Comparison of ENCODE assay signal across 8 mouse cellular contexts in the genomic region with DNA sequence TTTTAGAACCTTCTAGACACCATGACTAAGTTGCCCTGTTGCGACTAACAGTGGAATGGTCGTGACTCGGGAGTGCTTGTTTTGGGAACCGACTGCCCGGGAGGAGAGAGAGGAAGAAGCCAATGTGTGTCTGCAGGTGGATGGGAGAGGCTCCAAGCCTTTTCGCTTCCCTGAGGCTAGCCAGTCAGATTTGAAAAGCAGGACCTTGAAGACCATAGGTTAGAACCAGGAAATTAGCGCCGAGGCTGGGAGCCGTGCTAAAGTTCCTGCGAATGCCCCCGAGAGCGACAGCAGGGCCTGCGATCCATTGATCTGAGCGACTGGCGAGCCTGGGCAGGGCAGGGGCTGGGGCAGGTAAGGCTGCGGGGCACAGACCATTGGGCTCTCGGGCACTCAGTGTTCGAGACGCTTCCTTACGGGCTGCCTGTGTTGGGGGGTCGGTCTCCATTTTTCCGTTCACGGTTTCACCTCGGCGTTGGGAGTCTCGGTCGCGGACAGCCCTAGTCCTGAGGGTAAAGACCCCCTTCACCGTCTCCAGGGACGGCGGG. TPM values are rescaled to one million over a fixed set of nuclear protein-coding genes. Genes with fewer than 3 reads are reported as not detected.
DNase-seq lines count a peak whose midpoint lies in the region; ATAC-seq and TF ChIP-seq lines count a peak whose summit lies in the region.

Gene Jarid2, plus strand, starts transcription at position 51 of the 548 bp plus-strand sequence.

- H3K4me3 ChIP-seq in embryonic facial prominence, embryonic 12.5 days = peak within 1 kb of the TSS; percentile 52
- peak within 1 kb of the TSS; percentile 82 for H3K4me3 ChIP-seq in heart, embryonic 10.5 days
- H3K4me3 ChIP-seq in kidney, embryonic 14.5 days (ENCODE audit: low read length) = peak within 1 kb of the TSS; percentile 60
- peak within 1 kb of the TSS; percentile 70 for H3K4me3 ChIP-seq in liver, adult 2 months (ENCODE audit: insufficient read depth, low read depth, low read length)
- peak within 1 kb of the TSS; percentile 73 for H3K4me3 ChIP-seq in stomach, postnatal 0 days (ENCODE audit: low read depth, low read length)

- no peak for TF ChIP-seq POLR2A in liver, adult 2 months (IDR thresholded peaks at IDR 0.05; ENCODE audit: extremely low read depth, insufficient read depth, low read length)

- H3K27ac ChIP-seq in embryonic facial prominence, embryonic 12.5 days = peak within 1 kb of the TSS; percentile 81
- peak within 1 kb of the TSS; percentile 99 for H3K27ac ChIP-seq in heart, embryonic 10.5 days
- peak within 1 kb of the TSS; percentile 84 for H3K27ac ChIP-seq in kidney, embryonic 14.5 days (ENCODE audit: low read depth, low read length)
- H3K27ac ChIP-seq in liver, adult 2 months (replicated peaks; ENCODE audit: insufficient read depth, low read depth, low read length) = peak within 1 kb of the TSS; percentile 57
- H3K27ac ChIP-seq in stomach, postnatal 0 days (replicated peaks) = peak within 1 kb of the TSS; percentile 92

- DNase-seq in 416B (ENCODE audit: low read depth) = peak; percentile 62
- peak; percentile 38 to 43 for DNase-seq in adrenal gland, adult 18-20 months (ENCODE audit: low spot score in 2 of 2)
- peak; percentile 82 for DNase-seq in heart, embryonic 10.5 days (ENCODE audit: low spot score)
- peak; percentile 45 for DNase-seq in liver, adult 2 months (ENCODE audit: extremely low read depth, low read depth, low spot score)
- peak; percentile 48 for DNase-seq in naive thymus-derived CD4-positive, alpha-beta T cell, adult 2 months (ENCODE audit: low read depth)
- DNase-seq in stomach, postnatal 0 days (ENCODE audit: low spot score) = peak; percentile 67

- no peak for TF ChIP-seq CTCF in liver, adult 2 months (IDR thresholded peaks at IDR 0.05; ENCODE audit: low read depth, low read length)
- no peak for TF ChIP-seq CTCF in stomach, postnatal 0 days (IDR thresholded peaks at IDR 0.05; ENCODE audit: low read depth)

- peak within 1 kb of the TSS; percentile 88 for H3K9ac ChIP-seq in embryonic facial prominence, embryonic 12.5 days
- H3K9ac ChIP-seq in kidney, embryonic 14.5 days (ENCODE audit: low read depth, low read length) = peak within 1 kb of the TSS; percentile 94
- H3K9ac ChIP-seq in liver, adult 2 months (ENCODE audit: low read depth, low read length) = peak within 1 kb of the TSS; percentile 84
- peak within 1 kb of the TSS; percentile 86 for H3K9ac ChIP-seq in stomach, postnatal 0 days (ENCODE audit: low read length)

- no peaks in the 10 kb centered on the region for H3K27me3 ChIP-seq in embryonic facial prominence, embryonic 12.5 days
- no peaks in the 10 kb centered on the region for H3K27me3 ChIP-seq in heart, embryonic 10.5 days (ENCODE audit: insufficient read depth, poor library complexity, severe bottlenecking)
- H3K27me3 ChIP-seq in kidney, embryonic 14.5 days (ENCODE audit: control insufficient read depth, insufficient read depth, low read length) = no peaks in the 10 kb centered on the region
- no peaks in the 10 kb centered on the region for H3K27me3 ChIP-seq in liver, adult 2 months (ENCODE audit: control insufficient read depth, insufficient read depth, low read length)
- H3K27me3 ChIP-seq in stomach, postnatal 0 days (ENCODE audit: control insufficient read depth, insufficient read depth, low read length) = no peaks in the 10 kb centered on the region

- H3K4me2 ChIP-seq in embryonic facial prominence, embryonic 12.5 days (replicated peaks) = peak within 1 kb of the TSS; percentile 91
- peak within 1 kb of the TSS; percentile 94 for H3K4me2 ChIP-seq in kidney, embryonic 14.5 days (replicated peaks; ENCODE audit: low read depth, low read length)
- H3K4me2 ChIP-seq in stomach, postnatal 0 days (replicated peaks; ENCODE audit: low read depth) = peak within 1 kb of the TSS; percentile 95

- no peaks in the 10 kb centered on the region for H3K36me3 ChIP-seq in embryonic facial prominence, embryonic 12.5 days
- no peaks in the 10 kb centered on the region for H3K36me3 ChIP-seq in heart, embryonic 10.5 days
- H3K36me3 ChIP-seq in kidney, embryonic 14.5 days (ENCODE audit: control insufficient read depth, insufficient read depth, low read length) = no peaks in the 10 kb centered on the region
- no peaks in the 10 kb centered on the region for H3K36me3 ChIP-seq in liver, adult 2 months (ENCODE audit: control insufficient read depth, insufficient read depth, low read length)
- no peaks in the 10 kb centered on the region for H3K36me3 ChIP-seq in stomach, postnatal 0 days (ENCODE audit: control insufficient read depth, insufficient read depth, low read length)

- peaks cover 12% of the 10 kb centered on the region; the same call in 1 of the 2 replicates for H3K4me1 ChIP-seq in embryonic facial prominence, embryonic 12.5 days
- H3K4me1 ChIP-seq in heart, embryonic 10.5 days = peaks cover 15% of the 10 kb centered on the region
- H3K4me1 ChIP-seq in kidney, embryonic 14.5 days (ENCODE audit: control insufficient read depth, insufficient read depth, low read length) = peaks cover 11% of the 10 kb centered on the region; the same call in 1 of the 2 replicates
- peaks cover 2% of the 10 kb centered on the region; the same call in 1 of the 2 replicates for H3K4me1 ChIP-seq in liver, adult 2 months (ENCODE audit: control insufficient read depth, insufficient read depth, low read length)
- 0 out of 2 replicates have a peak, but pooled peaks cover 3% of the 10 kb centered on the region for H3K4me1 ChIP-seq in stomach, postnatal 0 days (replicated peaks; ENCODE audit: control insufficient read depth, insufficient read depth)

- ATAC-seq in embryonic facial prominence, embryonic 12.5 days (ENCODE audit: insufficient number of reproducible peaks, insufficient read depth, low FRiP score, low TSS enrichment) = no peak
- peak; percentile 3; the same call in 1 of the 2 replicates for ATAC-seq in kidney, embryonic 14.5 days (ENCODE audit: low FRiP score, low TSS enrichment)
- no peak for ATAC-seq in stomach, postnatal 0 days (ENCODE audit: low FRiP score, low TSS enrichment)

- no peak for TF ChIP-seq EP300 in stomach, postnatal 0 days (optimal IDR thresholded peaks at IDR 0.05)

- WGBS in embryonic facial prominence, embryonic 12.5 days = 2% methylated on average over 31 of the region's 31 CpGs
- WGBS in heart, embryonic 10.5 days = 1% methylated on average over 31 of the region's 31 CpGs
- WGBS in kidney, embryonic 14.5 days = 1% methylated on average over 31 of the region's 31 CpGs
- WGBS in liver, adult 2 months = 6% methylated on average over 31 of the region's 31 CpGs
- 7% methylated on average over 30 of the region's 31 CpGs for WGBS in stomach, postnatal 0 days

- H3K79me2 ChIP-seq in liver, adult 2 months (ENCODE audit: control insufficient read depth, insufficient read depth, low read length) = no peaks in the 10 kb centered on the region; the same call in 1 of the 2 replicates

- no peaks in the 10 kb centered on the region for H3K9me3 ChIP-seq in embryonic facial prominence, embryonic 12.5 days
- H3K9me3 ChIP-seq in heart, embryonic 10.5 days = no peaks in the 10 kb centered on the region
- H3K9me3 ChIP-seq in kidney, embryonic 14.5 days (ENCODE audit: control insufficient read depth, low read length) = no peaks in the 10 kb centered on the region
- no peaks in the 10 kb centered on the region for H3K9me3 ChIP-seq in stomach, postnatal 0 days (ENCODE audit: control insufficient read depth, low read length)

RNA-seq across cellular contexts. Expression of gene Jarid2, which starts in this region (rescaled TPM):
- total RNA-seq in adrenal gland, adult 18-20 months (2021) = 10 to 100 TPM; 17.7 to 51.9 TPM
- 48.3 and 54.0 TPM in 2 replicates for polyA plus RNA-seq in embryonic facial prominence, embryonic 12.5 days (2016; fragmentation: Nextera tagmentation; extraction: Ambion mirVana)
- polyA plus RNA-seq in heart, embryonic 10.5 days (2016; fragmentation: Nextera tagmentation; extraction: Ambion mirVana) = 37.0 and 39.8 TPM in 2 replicates
- polyA plus RNA-seq in kidney, embryonic 14.5 days (2014; fragmentation: Nextera tagmentation; extraction: Ambion mirVana) = 27.4 and 28.1 TPM in 2 replicates
- total RNA-seq in liver, adult 2 months (2014; rRNA removed) = 4.0 and 5.7 TPM in 2 replicates
- 2.4 and 2.9 TPM in 2 replicates for polyA plus RNA-seq in liver, adult 2 months (2012; rRNA removed)
- 8.0 and 8.3 TPM in 2 replicates for polyA plus RNA-seq in stomach, postnatal 0 days (2015; fragmentation: Nextera tagmentation; extraction: Ambion mirVana)
